Mouse (Mus musculus) liver, embryonic 14.5 days (tissue): ENCODE results near the gene Asphd2. TPM values are rescaled to one million over a fixed set of nuclear protein-coding genes. Genes with fewer than 3 reads are reported as not detected.

Experiments
- ATAC-seq: fragments of 200-750 bp; cut with Nextera tagmentation; 2 replicates; pipeline ENCODE4 v1.8.0; 2017; ENCODE audit warnings: moderate number of reproducible peaks, mild to moderate bottlenecking, moderate library complexity; ENCODE audit not compliant: insufficient read depth
- DNase-seq, 3 experiments: peaks; one replicate each; pipeline ENCODE4 v3.0.0-alpha.2; 2012 to 2013; ENCODE audit warnings: low read depth in 3 of 3, low spot score in 3 of 3
- H3K27ac ChIP-seq: fragments of 300-500 bp; sonication (generic); 2 replicates; pipeline ENCODE4 v1.5.1; 2014; ENCODE audit warnings: moderate library complexity, mild to moderate bottlenecking, control low read depth, inconsistent platforms
- H3K27me3 ChIP-seq: fragments of 300-500 bp; sonication (generic); 2 replicates; pipeline ENCODE4 v1.6.1; 2014; ENCODE audit warnings: mild to moderate bottlenecking, low read length, moderate library complexity; ENCODE audit not compliant: control insufficient read depth, insufficient read depth
- H3K36me3 ChIP-seq: fragments of 300-500 bp; sonication (generic); replicated peaks from 2 replicates; pipeline ENCODE4 v1.6.1; 2014; ENCODE audit warnings: low read depth; ENCODE audit not compliant: control insufficient read depth, insufficient read depth
- H3K4me1 ChIP-seq, 2 experiments: fragments of 200-500 bp in 1 of 2; fragments of 300-500 bp in 1 of 2; sonication (generic) in 1 of 2; replicated peaks; 2 replicates each; pipeline ENCODE4 v1.6.1; 2012 to 2014; ENCODE audit warnings: antibody characterized with exemption in 1 of 2, inconsistent platforms in 1 of 2, low read length in 1 of 2; ENCODE audit not compliant: control insufficient read depth in 2 of 2, insufficient read depth in 2 of 2
- H3K4me2 ChIP-seq: fragments of 300-500 bp; sonication (generic); 2 replicates; pipeline ENCODE4 v1.6.1; 2014; ENCODE audit warnings: low read depth, mild to moderate bottlenecking, control low read depth, moderate library complexity
- H3K4me3 ChIP-seq, 2 experiments: fragments of 200-500 bp in 1 of 2; fragments of 300-500 bp in 1 of 2; sonication (generic) in 1 of 2; 2 replicates each; pipeline ENCODE4 v1.5.1; 2012 to 2014; ENCODE audit warnings: low read depth in 2 of 2, low read length in 2 of 2, mild to moderate bottlenecking in 2 of 2, control low read depth in 1 of 2, inconsistent platforms in 1 of 2, moderate library complexity in 1 of 2; ENCODE audit not compliant: insufficient read depth in 1 of 2
- H3K9ac ChIP-seq: fragments of 300-500 bp; sonication (generic); replicated peaks from 2 replicates; pipeline ENCODE4 v1.6.1; 2014; ENCODE audit warnings: mild to moderate bottlenecking, control low read depth, moderate library complexity
- H3K9me3 ChIP-seq: fragments of 300-500 bp; sonication (generic); 2 replicates; pipeline ENCODE4 v1.6.1; 2016; ENCODE audit warnings: low read length, mixed read lengths; ENCODE audit not compliant: control insufficient read depth
- CTCF ChIP-seq: IDR thresholded peaks from 2 replicates; pipeline ENCODE4 v1.5.1; 2016; ENCODE audit warnings: antibody characterized with exemption, low read depth, control low read depth
- EP300 ChIP-seq: IDR thresholded peaks from 2 replicates; pipeline ENCODE4 v1.6.1; 2016; ENCODE audit warnings: antibody characterized with exemption, low read depth
- WGBS: fragments of 180-500 bp; shearing (Covaris S2); extraction: QIAGEN DNeasy Blood & Tissue Kit; methylation state at CpG from one replicate; pipeline ENCODE4 v1.1.7; 2014; ENCODE audit not compliant: insufficient replicate concordance; 5-methylcytosine and 5-hydroxymethylcytosine counted together
- polyA plus RNA-seq, 2 experiments: library from polyadenylated mRNA; depleted of rRNA in 1 of 2; stranded (reverse) in 1 of 2; unstranded in 1 of 2; fragments of >200 nt; fragmentation: Nextera tagmentation in 1 of 2; extraction: Ambion mirVana in 1 of 2; gene quantifications; 2 replicates each; pipeline versions ENCODE4 v1.2.1 to v1.2.3; 2012 to 2014

Asphd2 gene
- polyA plus RNA-seq, 2 experiments: 0.10 to 0.20 TPM

- ATAC-seq (no peak), DNase-seq (no peak)
- H3K9ac ChIP-seq: no peak overlapping the region
- no peaks in the 10 kb centered on the region for H3K9me3 ChIP-seq
- no peaks in the 10 kb centered on the region for H3K27me3 ChIP-seq
- H3K36me3 ChIP-seq: no peaks in the 10 kb centered on the region
- H3K27ac ChIP-seq: no peak overlapping the region
- H3K4me2 ChIP-seq: no peak overlapping the region
- TF ChIP-seq CTCF (no peak), EP300 (no peak)
- WGBS: 13% methylated on average over 13 of the region's 13 CpGs
- H3K4me3 ChIP-seq: no peak overlapping the region
- peaks cover 0 to 15% of the 10 kb centered on the region in 2 experiments; a peak in 2 of 4 replicates for H3K4me1 ChIP-seq
Measured at GRCm38 (mm10) chr5:112384805-112385472, 9.7 kb downstream of the Asphd2 start.

- Histone ChIP-seq H3K4me1 (peaks cover 0 to 15% of the 10 kb centered on the region in 2 experiments; a peak in 2 of 4 replicates), H3K4me2 (no peak overlapping the region), H3K36me3 (no peaks in the 10 kb centered on the region), H3K9me3 (no peaks in the 10 kb centered on the region), H3K4me3 (no peak overlapping the region), H3K9ac (no peak overlapping the region), H3K27ac (no peak overlapping the region), H3K27me3 (no peaks in the 10 kb centered on the region)
- WGBS: 65% methylated on average over 17 of the region's 17 CpGs
- no peak for DNase-seq
- TF ChIP-seq EP300: no peak
- TF ChIP-seq CTCF: no peak
- ATAC-seq: no peak
Measured at GRCm38 (mm10) chr5:112382641-112383330, 11.9 kb downstream of the Asphd2 start.

GRCm38 (mm10) chr5:112382042-112382441 lies 12.6 kb downstream of the Asphd2 start:
- Histone ChIP-seq H3K27me3 (no peaks in the 10 kb centered on the region), H3K4me3 (no peak overlapping the region), H3K4me2 (no peak overlapping the region), H3K9ac (no peak overlapping the region), H3K27ac (no peak overlapping the region), H3K36me3 (no peaks in the 10 kb centered on the region), H3K4me1 (peaks cover 0 to 15% of the 10 kb centered on the region in 2 experiments; a peak in 2 of 4 replicates), H3K9me3 (no peaks in the 10 kb centered on the region)
- no peak for TF ChIP-seq CTCF
- no peak for ATAC-seq
- no peak for DNase-seq
- 81% methylated on average over 9 of the region's 9 CpGs for WGBS

- peaks cover 0 to 12% of the 10 kb centered on the region in 2 experiments; a peak in 2 of 4 replicates for H3K4me1 ChIP-seq
- no peaks in the 10 kb centered on the region for H3K36me3 ChIP-seq
- H3K9ac ChIP-seq: no peak overlapping the region
- no peak overlapping the region for H3K4me3 ChIP-seq
- no peak for TF ChIP-seq CTCF
- no peak for TF ChIP-seq EP300
- H3K27ac ChIP-seq: no peak overlapping the region
- H3K4me2 ChIP-seq: no peak overlapping the region
- H3K9me3 ChIP-seq: no peaks in the 10 kb centered on the region
- H3K27me3 ChIP-seq: no peaks in the 10 kb centered on the region
- 64% methylated on average over 11 of the region's 11 CpGs for WGBS
- ATAC-seq (no peak), DNase-seq (no peak)
Measured at GRCm38 (mm10) chr5:112381154-112381553, 13.5 kb downstream of the Asphd2 start.

GRCm38 (mm10) chr5:112378716-112379115 lies 15.9 kb downstream of the Asphd2 start:
- DNase-seq (no peak), ATAC-seq (no peak)
- no peak overlapping the region for H3K4me3 ChIP-seq

More at GRCm38 (mm10) chr5:112378716-112379115, 15.9 kb downstream of the Asphd2 start:
- H3K4me1 ChIP-seq: peaks cover 0 to 2% of the 10 kb centered on the region in 2 experiments; a peak in 1 of 4 replicates
- no peaks in the 10 kb centered on the region for H3K36me3 ChIP-seq
- no peaks in the 10 kb centered on the region for H3K27me3 ChIP-seq
- 64% methylated on average over 6 of the region's 6 CpGs for WGBS
- H3K4me2 ChIP-seq: no peak overlapping the region
- TF ChIP-seq EP300 (no peak), CTCF (no peak)
- H3K9ac ChIP-seq: no peak overlapping the region
- no peaks in the 10 kb centered on the region for H3K9me3 ChIP-seq
- no peak overlapping the region for H3K27ac ChIP-seq
